Mouse (Mus musculus): ENCODE results near the gene Stk10. TPM values are rescaled to one million over a fixed set of nuclear protein-coding genes. Genes with fewer than 3 reads are reported as not detected.

The Stk10 gene
- polyA plus RNA-seq (2017; shearing (Covaris generic)): 100 to 1,000 TPM; 163 to 258 TPM

DNA sequence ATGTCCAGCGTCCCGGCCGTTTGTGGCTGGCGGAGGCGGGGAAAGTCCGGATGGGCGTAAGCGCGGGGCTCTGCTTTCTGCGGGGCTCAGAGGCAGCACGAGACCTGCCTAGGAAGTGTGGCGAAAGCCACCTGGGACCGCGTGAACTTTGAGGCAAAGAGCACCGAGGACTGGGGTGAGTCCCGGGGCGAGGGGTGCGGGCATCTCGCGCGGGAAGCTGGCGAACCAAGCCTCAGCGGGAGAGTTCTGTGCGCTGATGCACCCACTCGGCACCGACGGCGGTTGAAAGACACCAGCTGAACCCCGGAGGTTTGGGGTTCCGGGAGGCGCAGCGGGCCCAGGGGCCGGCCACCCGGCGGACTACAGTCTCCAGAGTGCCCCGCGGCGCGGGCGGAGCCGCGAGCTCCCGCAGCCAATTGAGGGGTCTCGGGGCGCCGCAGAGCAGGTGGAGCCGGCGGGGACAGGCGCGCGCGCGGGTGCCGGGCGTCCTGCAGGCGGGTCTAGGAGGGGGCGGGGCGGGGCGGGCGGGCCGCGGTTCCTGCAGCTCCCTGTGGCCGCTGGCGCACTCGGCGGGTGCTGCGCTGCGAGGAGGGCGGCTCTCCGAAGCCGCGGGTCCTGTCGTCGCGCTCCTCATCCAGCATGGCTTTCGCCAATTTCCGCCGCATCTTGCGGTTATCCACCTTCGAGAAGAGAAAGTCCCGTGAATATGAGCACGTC lies at the start of gene Stk10:
Gene Stk10, plus strand, starts transcription at position 541 of the 717 bp plus-strand sequence.

DNA sequence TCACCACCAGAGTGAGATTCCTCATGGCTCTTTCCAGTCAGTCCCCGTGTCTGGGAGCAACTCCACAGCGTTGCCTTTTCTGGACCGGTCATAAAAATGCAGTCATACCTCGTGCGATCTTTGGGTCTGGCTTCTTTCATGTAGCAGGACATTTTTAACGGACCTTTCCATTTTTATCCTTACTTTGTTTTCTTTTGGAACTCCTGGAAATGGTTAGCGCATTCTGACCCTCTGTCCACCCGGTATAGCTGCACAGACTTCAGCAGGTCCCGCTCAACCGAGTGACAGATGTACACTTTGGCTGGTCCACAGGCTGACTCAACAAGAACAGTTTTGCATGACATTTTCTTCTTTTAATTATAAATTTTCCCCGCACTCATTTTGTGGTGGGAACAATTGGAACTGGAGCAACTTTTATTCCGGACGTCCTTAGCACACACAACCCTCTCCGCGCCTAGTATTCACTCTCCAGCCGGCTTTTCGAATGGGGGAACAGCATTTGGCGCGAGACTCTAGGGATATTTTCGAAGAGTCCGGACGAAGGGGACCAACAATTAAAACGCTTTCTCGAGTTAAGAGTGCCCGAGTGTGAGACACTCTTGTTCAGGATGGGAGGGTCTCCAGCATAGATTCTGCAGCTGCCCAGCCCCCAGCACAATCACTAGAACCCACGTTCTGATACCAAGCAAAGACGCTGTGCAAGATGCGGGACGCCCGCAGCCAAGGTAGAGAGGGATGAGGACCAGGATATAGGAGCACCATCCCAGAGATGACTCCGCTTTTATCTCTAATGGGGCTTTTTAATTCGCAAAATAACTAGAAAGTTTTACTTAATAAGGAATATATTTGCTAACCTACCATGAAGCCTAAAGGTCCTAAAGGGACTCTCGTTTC lies 987 bp upstream of the Stk10 start, which contains the start of gene Efcab9:
Gene Efcab9, minus strand, starts transcription at position 211 of the 894 bp plus-strand sequence.

GRCm38 (mm10) chr11:32642249-32642876 lies 109.3 kb downstream of the Stk10 start, which contains the start of gene Fbxw11:
Gene Fbxw11 (plus strand): TSS chr11:32642724.

Other genes with a start within 250 kb of the Stk10 start
- 100 to 1,000 TPM; 183 to 235 TPM for gene Hba-a1, start 249.8 kb upstream of the Stk10 start, polyA plus RNA-seq (2017; shearing (Covaris generic))
- 1 to 10 TPM in 1 of 2 experiments, not detected in 1; 1.2 TPM for gene Hbq1b, start 246.3 kb upstream of the Stk10 start, polyA plus RNA-seq (2017; shearing (Covaris generic))
- gene Hba-a2, start 236.8 kb upstream of the Stk10 start, polyA plus RNA-seq (2017; shearing (Covaris generic)): 100 to 1,000 TPM; 293 to 315 TPM
- gene Hbq1a, start 233.2 kb upstream of the Stk10 start, polyA plus RNA-seq (2017; shearing (Covaris generic)): not detected
- gene Sh3pxd2b, start 185.5 kb upstream of the Stk10 start, polyA plus RNA-seq (2017; shearing (Covaris generic)): under 1 TPM; 0.20 to 0.45 TPM
- gene Ubtd2, start 77.9 kb upstream of the Stk10 start, polyA plus RNA-seq (2017; shearing (Covaris generic)): 1 to 10 TPM; 7.4 to 7.7 TPM
- 1 to 10 TPM; 1.4 to 2.4 TPM for gene Efcab9, start 1.2 kb upstream of the Stk10 start, polyA plus RNA-seq (2017; shearing (Covaris generic))
- 10 to 100 TPM; 58.5 to 69.6 TPM for gene Fbxw11, start 109.4 kb downstream of the Stk10 start, polyA plus RNA-seq (2017; shearing (Covaris generic))

Measured in activated CD4-positive, CD25-positive, alpha-beta regulatory T cell (primary cell).